28 mouse cellular contexts compared by ENCODE assay signal in the genomic region with DNA sequence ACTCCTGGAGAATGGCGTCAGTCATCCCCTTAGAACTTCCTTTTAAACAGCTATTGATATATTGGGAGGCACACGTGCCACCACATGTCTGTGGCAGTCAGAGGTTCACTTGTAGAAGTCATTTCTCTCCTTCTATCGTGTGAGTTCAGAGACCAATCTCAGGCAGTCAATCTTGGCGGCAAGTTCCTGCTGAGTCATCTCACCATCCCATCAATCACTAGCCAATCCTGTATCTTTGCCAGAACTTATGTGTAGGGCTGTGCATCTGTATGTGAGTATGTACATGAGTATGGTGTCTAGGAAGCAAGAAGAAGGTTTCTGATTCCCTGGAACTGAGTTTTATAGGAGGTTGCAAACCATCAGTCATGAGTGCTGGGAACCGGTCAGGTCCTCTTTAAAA.
"Had no signal": no experiment of that assay in that cellular context is flagged by ENCODE, and none has a peak within 500 bp of the region (broad histone marks: within the 10 kb centered on the region; RNA-seq: fewer than 3 reads in every experiment).

No protein-coding gene starts in this region.

- H3K4me1 ChIP-seq: hindbrain, embryonic 12.5 days; limb, embryonic 13.5 days; liver, embryonic 12.5 days had no signal

- H3K4me2 ChIP-seq: heart, embryonic 11.5 days; heart, embryonic 13.5 days; heart, embryonic 15.5 days; hindbrain, embryonic 12.5 days; hindbrain, embryonic 14.5 days; intestine, embryonic 15.5 days; limb, embryonic 13.5 days; limb, embryonic 15.5 days; liver, embryonic 12.5 days had no signal

- H3K27ac ChIP-seq: heart, adult 2 months; heart, embryonic 13.5 days; heart, embryonic 15.5 days; hindbrain, embryonic 10.5 days; hindbrain, embryonic 12.5 days; hindbrain, embryonic 14.5 days; intestine, embryonic 15.5 days; layer of hippocampus, adult 2 months; left cerebral cortex, adult 2 months; limb, embryonic 13.5 days; limb, embryonic 15.5 days; liver, embryonic 12.5 days; liver, embryonic 14.5 days had no signal

- H3K27me3 ChIP-seq: heart, embryonic 13.5 days; heart, embryonic 15.5 days; hindbrain, embryonic 12.5 days; intestine, embryonic 15.5 days; limb, embryonic 13.5 days; limb, embryonic 15.5 days; liver, embryonic 12.5 days had no signal

- H3K4me3 ChIP-seq: heart, adult 2 months; heart, embryonic 13.5 days; heart, embryonic 15.5 days; hindbrain, embryonic 10.5 days; hindbrain, embryonic 12.5 days; intestine, embryonic 15.5 days; layer of hippocampus, adult 2 months; left cerebral cortex, adult 2 months; limb, embryonic 13.5 days; limb, embryonic 15.5 days; liver, embryonic 12.5 days had no signal

- ATAC-seq: hindbrain, embryonic 16.5 days; inflammation-experienced regulatory T-cells, adult 6 months; intestine, embryonic 15.5 days; intestine, postnatal 0 days; liver, embryonic 12.5 days had no signal

- DNase-seq: gastrocnemius, postnatal 14 days; gastrocnemius, postnatal 36 days; heart, adult 11 months; heart, adult 2 months; heart, postnatal 14 days; heart, postnatal 36 days; kidney, adult 18-20 months; kidney, adult 8-10 months; kidney, postnatal 10 days; kidney, postnatal 25 days; kidney, postnatal 4 days; left cerebral cortex, postnatal 4 days had no signal

- H3K9me3 ChIP-seq: heart, embryonic 13.5 days; heart, embryonic 15.5 days; hindbrain, embryonic 10.5 days; hindbrain, embryonic 12.5 days; intestine, embryonic 15.5 days; limb, embryonic 13.5 days; limb, embryonic 15.5 days; liver, embryonic 12.5 days had no signal

- H3K36me3 ChIP-seq: heart, embryonic 13.5 days; heart, embryonic 15.5 days; hindbrain, embryonic 10.5 days; hindbrain, embryonic 12.5 days; intestine, embryonic 15.5 days; limb, embryonic 13.5 days; limb, embryonic 15.5 days; liver, embryonic 12.5 days had no signal

- H3K9ac ChIP-seq: heart, embryonic 13.5 days; heart, embryonic 15.5 days; hindbrain, embryonic 12.5 days; hindbrain, embryonic 14.5 days; intestine, embryonic 15.5 days; limb, embryonic 13.5 days; limb, embryonic 15.5 days; liver, embryonic 12.5 days; liver, embryonic 14.5 days had no signal
